Mouse (Mus musculus) spleen, adult 2 months (tissue): ENCODE results near the gene Gm28051.

Experiments used
- CTCF ChIP-seq: fragments of 200-500 bp; IDR thresholded peaks from 2 replicates; pipeline ENCODE4 v1.5.1; 2011; ENCODE audit warnings: mild to moderate bottlenecking, inconsistent platforms; ENCODE audit not compliant: insufficient read depth, insufficient read length, insufficient replicate concordance; ENCODE audit errors: extremely low read depth
- POLR2A ChIP-seq: fragments of 200-500 bp; IDR thresholded peaks from 2 replicates; pipeline ENCODE4 v1.6.1; 2011; ENCODE audit warnings: low read depth, low read length, inconsistent platforms

DNA sequence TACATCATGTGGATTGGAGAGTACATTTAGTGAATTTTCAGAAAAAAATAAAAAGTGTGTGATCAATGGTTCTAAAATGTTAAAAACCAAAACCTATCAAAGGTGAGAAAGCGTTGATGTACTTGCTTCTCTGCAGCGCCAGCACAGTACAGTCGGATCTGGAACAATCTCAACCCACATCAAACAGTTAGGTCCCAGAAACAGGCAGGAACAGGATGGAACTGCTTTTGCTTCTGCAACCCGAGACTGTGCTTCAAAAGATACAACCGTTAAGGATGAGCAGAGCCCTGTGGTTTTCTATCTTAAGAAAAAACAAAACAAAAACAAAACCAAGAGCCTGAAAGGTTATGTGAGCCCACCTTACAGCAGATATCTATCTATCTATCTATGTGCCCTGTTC, 25.3 kb upstream of the Gm28051 start:
- no peak for TF ChIP-seq POLR2A
- no peak for TF ChIP-seq CTCF
